19 mouse cellular contexts compared by ENCODE assay signal in the genomic region with DNA sequence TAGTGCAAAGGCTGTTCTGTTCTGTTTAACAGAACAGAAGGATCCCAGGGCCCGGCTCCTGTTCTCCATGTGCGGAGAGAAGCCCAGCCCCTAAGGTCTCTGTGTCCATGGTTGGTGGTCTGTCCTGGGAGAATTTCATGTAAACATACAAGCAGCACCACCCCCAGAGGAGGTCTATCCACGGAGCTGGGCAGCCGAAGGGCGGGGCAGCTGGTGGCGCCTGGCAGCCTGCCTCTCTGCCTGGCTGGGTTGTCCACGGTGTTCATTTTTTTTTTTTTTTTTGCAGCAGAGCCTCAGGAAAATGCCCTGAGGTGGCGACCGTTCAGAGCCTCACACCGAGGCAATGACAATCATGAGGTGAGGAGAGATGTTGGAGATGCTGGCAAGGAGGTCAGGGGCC. TPM values are rescaled to one million over a fixed set of nuclear protein-coding genes. Genes with fewer than 3 reads are reported as not detected.
DNase-seq lines count a peak whose midpoint lies in the region; ATAC-seq and TF ChIP-seq lines count a peak whose summit lies in the region.
"Had no signal": no experiment of that assay in that cellular context is flagged by ENCODE, and none has a peak within 500 bp of the region (broad histone marks: within the 10 kb centered on the region; RNA-seq: fewer than 3 reads in every experiment).

No protein-coding gene starts in this region.

- DNase-seq in adrenal gland, postnatal 14 days: peak; percentile 36
- no peak for DNase-seq in adrenal gland, adult 2 months
- peak; percentile 36 for DNase-seq in 3T3-L1 (ENCODE audit: low read depth, low spot score)
- peak; percentile 75 to 78 for DNase-seq in cerebellum, adult 2 months
- no peak for DNase-seq in thymus, adult 2 months
- DNase-seq: lung, postnatal 14 days had no signal

- H3K9me3 ChIP-seq in intestine, embryonic 16.5 days (ENCODE audit: control insufficient read depth, low read length): no peaks in the 10 kb centered on the region
- no peaks in the 10 kb centered on the region for H3K9me3 ChIP-seq in intestine, embryonic 15.5 days
- no peaks in the 10 kb centered on the region for H3K9me3 ChIP-seq in midbrain, embryonic 16.5 days (replicated peaks; ENCODE audit: control insufficient read depth, low read length, poor library complexity, severe bottlenecking)
- H3K9me3 ChIP-seq: forebrain, embryonic 12.5 days; hindbrain, embryonic 15.5 days; kidney, embryonic 15.5 days; midbrain, embryonic 10.5 days had no signal

- no peaks in the 10 kb centered on the region for H3K27me3 ChIP-seq in intestine, embryonic 16.5 days (replicated peaks; ENCODE audit: control insufficient read depth, insufficient read depth, low read length)
- no peaks in the 10 kb centered on the region for H3K27me3 ChIP-seq in intestine, embryonic 15.5 days (replicated peaks)
- no peaks in the 10 kb centered on the region for H3K27me3 ChIP-seq in cerebellum, adult 2 months (ENCODE audit: control insufficient read depth, insufficient read depth, low read length)
- H3K27me3 ChIP-seq in thymus, adult 2 months (ENCODE audit: control insufficient read depth, insufficient read depth, low read length): no peaks in the 10 kb centered on the region
- no peaks in the 10 kb centered on the region for H3K27me3 ChIP-seq in midbrain, embryonic 16.5 days (ENCODE audit: control insufficient read depth, insufficient read depth, low read depth, low read length)
- H3K27me3 ChIP-seq: forebrain, embryonic 12.5 days; hindbrain, embryonic 15.5 days; kidney, embryonic 15.5 days had no signal

- no peak overlapping the region for H3K27ac ChIP-seq in intestine, embryonic 16.5 days (ENCODE audit: low read length)
- no peak overlapping the region for H3K27ac ChIP-seq in intestine, embryonic 15.5 days
- no peak overlapping the region for H3K27ac ChIP-seq in cerebellum, adult 2 months (ENCODE audit: insufficient read depth, low read length)
- no peak overlapping the region for H3K27ac ChIP-seq in thymus, adult 2 months (ENCODE audit: control insufficient read depth, insufficient read depth, low read length)
- H3K27ac ChIP-seq in midbrain, embryonic 16.5 days (ENCODE audit: low read length): no peak overlapping the region
- H3K27ac ChIP-seq: forebrain, embryonic 12.5 days; hindbrain, embryonic 15.5 days; kidney, embryonic 15.5 days; midbrain, embryonic 10.5 days had no signal

- no peak overlapping the region for H3K4me2 ChIP-seq in intestine, embryonic 16.5 days (ENCODE audit: low read depth, low read length)
- H3K4me2 ChIP-seq in intestine, embryonic 15.5 days (replicated peaks): no peak overlapping the region
- H3K4me2 ChIP-seq in midbrain, embryonic 16.5 days (ENCODE audit: low read length): no peak overlapping the region
- H3K4me2 ChIP-seq: forebrain, embryonic 12.5 days; hindbrain, embryonic 15.5 days; kidney, embryonic 15.5 days had no signal

- H3K4me1 ChIP-seq in intestine, embryonic 16.5 days (ENCODE audit: control insufficient read depth, insufficient read depth, low read length): peaks cover 5% of the 10 kb centered on the region; the same call in 1 of the 2 replicates
- H3K4me1 ChIP-seq in intestine, embryonic 15.5 days (replicated peaks): no peaks in the 10 kb centered on the region
- peaks cover 26% of the 10 kb centered on the region for H3K4me1 ChIP-seq in cerebellum, adult 2 months (ENCODE audit: control insufficient read depth, insufficient read depth, low read length)
- no peaks in the 10 kb centered on the region for H3K4me1 ChIP-seq in thymus, adult 2 months (replicated peaks; ENCODE audit: control insufficient read depth, insufficient read depth, low read length)
- no peaks in the 10 kb centered on the region for H3K4me1 ChIP-seq in midbrain, embryonic 16.5 days (ENCODE audit: control insufficient read depth, insufficient read depth, low read length)
- H3K4me1 ChIP-seq: forebrain, embryonic 12.5 days; hindbrain, embryonic 15.5 days had no signal

- no peak for TF ChIP-seq CTCF in cerebellum, adult 2 months (IDR thresholded peaks at IDR 0.05; ENCODE audit: borderline replicate concordance, insufficient read depth, low read depth, low read length)
- no peak for TF ChIP-seq CTCF in thymus, adult 2 months (IDR thresholded peaks at IDR 0.05; ENCODE audit: borderline replicate concordance, control insufficient read depth, extremely low read depth, insufficient read depth, low read length, poor library complexity)

- TF ChIP-seq POLR2A in cerebellum, adult 2 months (IDR thresholded peaks at IDR 0.05; ENCODE audit: borderline replicate concordance, insufficient read depth, low read length): no peak
- TF ChIP-seq POLR2A in thymus, adult 2 months (IDR thresholded peaks at IDR 0.05; ENCODE audit: control insufficient read depth, extremely low read depth, insufficient read depth, low read length, poor library complexity): no peak

- no peak overlapping the region for H3K4me3 ChIP-seq in intestine, embryonic 16.5 days (ENCODE audit: low read length)
- no peak overlapping the region for H3K4me3 ChIP-seq in intestine, embryonic 15.5 days (replicated peaks)
- H3K4me3 ChIP-seq in cerebellum, adult 2 months (replicated peaks; ENCODE audit: insufficient read depth, low read depth, low read length): no peak overlapping the region
- H3K4me3 ChIP-seq in thymus, adult 2 months (ENCODE audit: control insufficient read depth, insufficient read depth, low read length): no peak overlapping the region
- no peak overlapping the region for H3K4me3 ChIP-seq in midbrain, embryonic 16.5 days (ENCODE audit: low read depth, low read length)
- H3K4me3 ChIP-seq: forebrain, embryonic 12.5 days; hindbrain, embryonic 15.5 days; kidney, embryonic 15.5 days; midbrain, embryonic 10.5 days had no signal

- WGBS in intestine, embryonic 16.5 days: 36% methylated on average over 10 of the region's 10 CpGs
- 38% methylated on average over 10 of the region's 10 CpGs for WGBS in intestine, embryonic 15.5 days
- 11% methylated on average over 10 of the region's 10 CpGs for WGBS in cerebellum, adult 2 months
- 84% methylated on average over 10 of the region's 10 CpGs for WGBS in thymus, adult 2 months
- 62% methylated on average over 10 of the region's 10 CpGs for WGBS in midbrain, embryonic 16.5 days

- H3K9ac ChIP-seq in intestine, embryonic 16.5 days (ENCODE audit: low read depth, low read length): no peak overlapping the region; the same call in 1 of the 2 replicates
- no peak overlapping the region for H3K9ac ChIP-seq in intestine, embryonic 15.5 days
- H3K9ac ChIP-seq in midbrain, embryonic 16.5 days (ENCODE audit: low read depth, low read length): no peak overlapping the region
- H3K9ac ChIP-seq: forebrain, embryonic 12.5 days; hindbrain, embryonic 15.5 days; kidney, embryonic 15.5 days had no signal

- ATAC-seq in intestine, embryonic 16.5 days: 0 out of 2 replicates have a peak, but pooled peaks have one; percentile 36
- no peak; the same call in 1 of the 2 replicates for ATAC-seq in intestine, embryonic 15.5 days
- no peak for ATAC-seq in midbrain, embryonic 16.5 days

- peaks cover 59% of the 10 kb centered on the region for H3K36me3 ChIP-seq in intestine, embryonic 16.5 days (ENCODE audit: control insufficient read depth, insufficient read depth, low read length)
- H3K36me3 ChIP-seq in intestine, embryonic 15.5 days: peaks cover 79% of the 10 kb centered on the region
- peaks cover 62% of the 10 kb centered on the region for H3K36me3 ChIP-seq in thymus, adult 2 months (ENCODE audit: control insufficient read depth, insufficient read depth, low read length)
- H3K36me3 ChIP-seq in midbrain, embryonic 16.5 days (ENCODE audit: control insufficient read depth, insufficient read depth, low read length): peaks cover 84% of the 10 kb centered on the region

RNA-seq across cellular contexts. Expression of gene Zbtb17, which starts 24.1 kb away (rescaled TPM):
- 17.0 and 19.4 TPM in 2 replicates for total RNA-seq in adrenal gland, postnatal 14 days (2021)
- 10 to 100 TPM; 15.8 to 18.7 TPM for total RNA-seq in adrenal gland, adult 2 months (2021)
- 26.5 and 34.4 TPM in 2 replicates for polyA plus RNA-seq in adrenal gland, adult 2 months (2012; rRNA removed)
- polyA plus RNA-seq in intestine, embryonic 16.5 days (2015; fragmentation: Nextera tagmentation; extraction: Ambion mirVana): 21.5 and 27.2 TPM in 2 replicates
- 25.6 and 27.2 TPM in 2 replicates for polyA plus RNA-seq in intestine, embryonic 15.5 days (2015; fragmentation: Nextera tagmentation; extraction: Ambion mirVana)
- polyA plus RNA-seq in cerebellum, adult 2 months (2012; rRNA removed): 34.7 TPM in 2 replicates
- 87.3 and 98.6 TPM in 2 replicates for polyA plus RNA-seq in thymus, adult 2 months (2012; rRNA removed)
- polyA plus RNA-seq in midbrain, embryonic 16.5 days (2015; fragmentation: Nextera tagmentation; extraction: Ambion mirVana): 42.7 and 48.2 TPM in 2 replicates

RNA-seq across cellular contexts. Expression of gene Srarp, which starts 32.7 kb away (rescaled TPM):
- not detected in 2 replicates for total RNA-seq in adrenal gland, postnatal 14 days (2021)
- total RNA-seq in adrenal gland, adult 2 months (2021): under 1 TPM; 0.32 to 0.55 TPM
- 0.22 TPM in 1 of 2 replicates, not detected in the other for polyA plus RNA-seq in adrenal gland, adult 2 months (2012; rRNA removed)
- polyA plus RNA-seq in intestine, embryonic 16.5 days (2015; fragmentation: Nextera tagmentation; extraction: Ambion mirVana): not detected in 2 replicates
- not detected in 2 replicates for polyA plus RNA-seq in intestine, embryonic 15.5 days (2015; fragmentation: Nextera tagmentation; extraction: Ambion mirVana)
- 8.7 and 12.9 TPM in 2 replicates for polyA plus RNA-seq in cerebellum, adult 2 months (2012; rRNA removed)
- polyA plus RNA-seq in thymus, adult 2 months (2012; rRNA removed): 0.40 and 0.42 TPM in 2 replicates
- 0.62 TPM in 1 of 2 replicates, not detected in the other for polyA plus RNA-seq in midbrain, embryonic 16.5 days (2015; fragmentation: Nextera tagmentation; extraction: Ambion mirVana)
- total RNA-seq: heart, postnatal 10 days; liver, adult 2 months had no signal
- polyA plus RNA-seq: forebrain, embryonic 12.5 days; kidney, embryonic 15.5 days; liver, adult 2 months; midbrain, embryonic 10.5 days; spleen, adult 2 months had no signal

RNA-seq across cellular contexts. Expression of gene Hspb7, which starts 48.0 kb away (rescaled TPM):
- total RNA-seq in adrenal gland, postnatal 14 days (2021): 0.19 and 1.5 TPM in 2 replicates
- 1 to 10 TPM in 1 of 2 experiments, under 1 TPM in 1; 0.26 to 1.1 TPM for total RNA-seq in adrenal gland, adult 2 months (2021)
- 1.1 and 1.2 TPM in 2 replicates for polyA plus RNA-seq in adrenal gland, adult 2 months (2012; rRNA removed)
- polyA plus RNA-seq in intestine, embryonic 16.5 days (2015; fragmentation: Nextera tagmentation; extraction: Ambion mirVana): 5.3 and 6.6 TPM in 2 replicates
- polyA plus RNA-seq in intestine, embryonic 15.5 days (2015; fragmentation: Nextera tagmentation; extraction: Ambion mirVana): 3.0 and 3.1 TPM in 2 replicates
- 0.10 and 0.16 TPM in 2 replicates for polyA plus RNA-seq in cerebellum, adult 2 months (2012; rRNA removed)
- polyA plus RNA-seq in thymus, adult 2 months (2012; rRNA removed): 3.3 and 36.2 TPM in 2 replicates
- not detected in 2 replicates for polyA plus RNA-seq in midbrain, embryonic 16.5 days (2015; fragmentation: Nextera tagmentation; extraction: Ambion mirVana)
- polyA plus RNA-seq: forebrain, embryonic 12.5 days; hindbrain, embryonic 15.5 days; midbrain, embryonic 10.5 days had no signal

RNA-seq across cellular contexts. Expression of gene Clcnkb, which starts 52.8 kb away (rescaled TPM):
- total RNA-seq in adrenal gland, postnatal 14 days (2021): not detected in 2 replicates
- total RNA-seq in adrenal gland, adult 2 months (2021): not detected
- polyA plus RNA-seq in adrenal gland, adult 2 months (2012; rRNA removed): not detected in 2 replicates
- polyA plus RNA-seq in intestine, embryonic 16.5 days (2015; fragmentation: Nextera tagmentation; extraction: Ambion mirVana): 0.24 TPM in 1 of 2 replicates, not detected in the other
- not detected in 2 replicates for polyA plus RNA-seq in intestine, embryonic 15.5 days (2015; fragmentation: Nextera tagmentation; extraction: Ambion mirVana)
- not detected in 2 replicates for polyA plus RNA-seq in cerebellum, adult 2 months (2012; rRNA removed)
- polyA plus RNA-seq in thymus, adult 2 months (2012; rRNA removed): 0.24 and 0.27 TPM in 2 replicates
- not detected in 2 replicates for polyA plus RNA-seq in midbrain, embryonic 16.5 days (2015; fragmentation: Nextera tagmentation; extraction: Ambion mirVana)
- total RNA-seq: layer of hippocampus, postnatal 10 days; left cerebral cortex, postnatal 14 days; liver, adult 2 months had no signal
- polyA plus RNA-seq: cortical plate, adult 2 months; forebrain, embryonic 12.5 days; hindbrain, embryonic 15.5 days; liver, adult 2 months; midbrain, embryonic 10.5 days had no signal

Comparison
In these comparisons a context has a peak if more than half of its experiments do, and no peak if none do; other contexts are left out.
1. DNase-seq: peak in adrenal gland, postnatal 14 days (single experiment), 3T3-L1 (single experiment) and cerebellum, adult 2 months (2 of 2); none in adrenal gland, adult 2 months (single experiment) and thymus, adult 2 months (single experiment).